Mouse (Mus musculus): ENCODE results near the gene Gm10300.

- TF ChIP-seq CTCF (IDR thresholded peaks at IDR 0.05) (no peak), POLR2A (IDR thresholded peaks at IDR 0.05; ENCODE audit: insufficient read depth, low read depth, low read length) (no peak), EP300 (IDR thresholded peaks at IDR 0.05; ENCODE audit: insufficient read depth, low read depth, low read length) (no peak)
These were observed 24.8 kb upstream of the Gm10300 start for GRCm38 (mm10) chr4:132049549-132050200.

Measured in heart, adult 2 months (tissue).